Mouse (Mus musculus) lung, adult 18-20 months (tissue): Measurements from ENCODE around the gene Colgalt2.

Source experiments
- DNase-seq, 2 experiments: peaks; one replicate each; pipeline ENCODE4 v3.0.0; 2022; ENCODE audit warnings: mixed read lengths in 2 of 2

Gene Colgalt2

DNA sequence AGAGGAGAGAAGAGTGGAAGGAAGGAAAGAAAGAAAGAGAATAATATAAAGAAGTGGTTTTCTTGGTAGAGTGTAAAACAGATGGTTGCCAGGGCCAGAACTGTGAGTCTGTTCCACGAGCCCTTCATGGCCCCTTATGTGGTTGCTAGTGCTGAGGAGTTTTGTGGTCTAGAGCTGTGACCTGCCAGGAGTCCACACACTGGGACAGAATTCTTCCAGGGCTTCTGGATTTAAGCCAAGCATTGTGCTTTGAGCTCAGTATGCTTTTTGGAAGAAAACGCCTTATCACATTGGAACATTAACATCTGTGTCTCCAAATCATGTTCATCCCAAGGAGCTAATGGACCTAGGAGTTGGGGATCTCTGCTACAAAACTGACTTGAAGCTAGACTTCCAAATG, 97.2 kb downstream of the Colgalt2 start:
- no peak for DNase-seq

GRCm38 (mm10) chr1:152497581-152497980, 98.0 kb downstream of the Colgalt2 start:
- peak; percentile 45 to 71 for DNase-seq

GRCm38 (mm10) chr1:152499802-152500201, 100.2 kb downstream of the Colgalt2 start:
- peak in 1 of 2 experiments; percentile 46 for DNase-seq

- no peak for DNase-seq
These were observed 106.5 kb downstream of the Colgalt2 start for GRCm38 (mm10) chr1:152506175-152506574.

- no peak for DNase-seq
These were observed 107.1 kb downstream of the Colgalt2 start for GRCm38 (mm10) chr1:152506726-152507125.

- no peak for DNase-seq
These were observed 109.0 kb downstream of the Colgalt2 start for GRCm38 (mm10) chr1:152508481-152509220.

DNA sequence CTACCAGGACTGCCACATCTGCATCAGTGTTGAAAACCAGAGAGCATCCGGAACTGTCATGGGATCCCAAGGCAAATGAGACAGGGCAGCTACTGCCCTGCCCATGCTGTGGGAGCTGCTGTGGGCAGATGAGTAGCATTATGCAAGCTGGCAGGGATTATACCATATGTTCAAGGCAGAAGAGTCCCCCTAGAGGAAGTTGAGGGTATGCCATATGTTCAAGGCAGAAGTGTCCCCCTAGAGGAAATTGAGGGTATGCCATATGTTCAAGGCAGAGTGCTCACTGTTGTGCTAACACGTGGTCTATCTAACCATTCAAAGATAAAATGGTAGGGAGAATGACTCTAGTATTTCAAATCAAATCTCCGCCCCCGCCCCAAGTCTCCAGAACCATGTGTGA, 111.6 kb downstream of the Colgalt2 start:
- peak in 1 of 2 experiments; percentile 45 for DNase-seq

DNA sequence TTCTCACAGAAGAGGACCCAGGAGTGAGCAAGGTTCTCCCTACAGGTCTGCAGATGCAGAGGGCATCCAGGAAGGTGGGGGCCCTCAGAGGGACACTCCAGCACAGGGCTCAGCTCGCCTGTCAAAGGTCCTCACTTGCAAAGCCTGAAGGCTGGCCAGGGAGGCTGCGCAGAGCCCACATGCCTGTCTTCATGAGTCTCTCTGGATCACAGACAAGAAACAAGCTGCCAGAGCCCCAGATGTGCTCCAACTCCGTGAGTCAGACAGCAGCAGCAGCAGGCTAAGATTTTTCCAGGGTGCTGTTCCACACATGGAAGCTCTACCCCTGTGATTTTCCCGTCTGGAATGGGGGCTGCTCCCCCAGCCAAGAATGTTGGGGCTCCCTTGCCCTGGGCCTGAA, 114.6 kb downstream of the Colgalt2 start:
- no peak for DNase-seq

GRCm38 (mm10) chr1:152517057-152517570, 117.5 kb downstream of the Colgalt2 start:
- DNase-seq = no peak

- DNase-seq = no peak
These were observed 119.3 kb downstream of the Colgalt2 start for GRCm38 (mm10) chr1:152518971-152519370.

GRCm38 (mm10) chr1:152520798-152521575, 121.4 kb downstream of the Colgalt2 start:
- DNase-seq = peak; percentile 39 to 54

GRCm38 (mm10) chr1:152522226-152522625, 122.6 kb downstream of the Colgalt2 start:
- DNase-seq = no peak

DNA sequence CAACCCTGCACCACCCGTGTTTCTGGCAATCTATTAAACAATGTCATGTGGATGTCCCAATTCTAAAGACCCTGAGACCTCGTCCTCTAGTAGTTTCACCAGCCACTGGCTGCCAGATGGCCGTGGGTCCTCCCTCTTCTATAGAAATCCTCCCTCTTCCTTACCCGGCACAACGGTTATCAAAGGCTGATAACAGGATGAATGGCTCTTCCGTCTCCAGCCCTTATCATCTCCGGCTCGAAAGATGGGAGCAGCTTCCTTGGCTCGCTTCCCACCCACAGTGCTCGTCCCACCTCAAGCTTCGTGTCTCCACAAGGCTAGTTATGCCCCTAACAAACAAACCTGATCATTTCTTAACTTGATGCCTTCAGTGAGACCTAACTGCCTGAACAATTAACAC, 123.7 kb downstream of the Colgalt2 start:
- DNase-seq = no peak

GRCm38 (mm10) chr1:152524098-152524892, 124.7 kb downstream of the Colgalt2 start:
- no peak for DNase-seq

- peak; percentile 67 to 80 for DNase-seq
These were observed 125.5 kb downstream of the Colgalt2 start for GRCm38 (mm10) chr1:152524987-152525648.

DNA sequence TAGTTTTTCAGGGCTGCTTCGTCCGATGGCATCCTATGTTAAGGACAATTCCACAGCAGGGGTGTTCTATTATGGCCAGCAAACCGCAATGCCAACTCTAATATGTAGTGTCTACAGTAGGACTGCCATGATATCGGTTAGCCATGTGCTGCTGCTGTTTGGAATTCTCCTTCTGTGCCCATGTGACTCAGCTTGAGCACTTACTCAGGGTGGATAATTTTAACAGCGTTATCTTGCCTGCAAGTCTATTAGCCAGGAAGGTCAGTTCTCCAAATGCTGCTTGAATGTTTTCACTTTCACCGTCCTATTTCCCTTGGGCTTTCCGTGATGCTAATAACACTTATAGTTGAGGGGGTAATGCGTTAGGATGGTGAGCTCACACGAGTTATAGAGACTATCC, 126.5 kb downstream of the Colgalt2 start:
- no peak for DNase-seq

- DNase-seq = no peak
These were observed 128.6 kb downstream of the Colgalt2 start for GRCm38 (mm10) chr1:152528214-152528613.

DNA sequence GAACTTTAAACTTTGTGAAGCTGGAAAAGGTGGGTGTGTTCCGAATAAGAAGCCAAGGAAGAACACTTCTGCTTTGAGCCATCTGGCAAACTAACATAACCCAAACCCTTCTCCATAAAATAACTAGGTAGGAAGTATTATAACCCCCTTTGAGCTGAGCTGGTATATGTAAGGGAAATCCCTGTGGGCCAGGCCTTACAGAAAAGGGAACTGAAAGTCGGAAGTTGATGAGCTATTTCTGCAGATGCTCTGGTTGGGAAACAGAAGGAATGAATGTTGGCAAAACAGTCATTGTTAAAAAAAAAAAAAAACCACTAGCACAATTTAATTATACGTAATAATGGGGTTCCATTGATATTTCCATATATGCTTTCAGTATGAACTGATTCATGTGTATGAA, 129.1 kb downstream of the Colgalt2 start:
- DNase-seq = no peak

- peak in 1 of 2 experiments; percentile 25 for DNase-seq
These were observed 131.9 kb downstream of the Colgalt2 start for GRCm38 (mm10) chr1:152531498-152531897.

DNA sequence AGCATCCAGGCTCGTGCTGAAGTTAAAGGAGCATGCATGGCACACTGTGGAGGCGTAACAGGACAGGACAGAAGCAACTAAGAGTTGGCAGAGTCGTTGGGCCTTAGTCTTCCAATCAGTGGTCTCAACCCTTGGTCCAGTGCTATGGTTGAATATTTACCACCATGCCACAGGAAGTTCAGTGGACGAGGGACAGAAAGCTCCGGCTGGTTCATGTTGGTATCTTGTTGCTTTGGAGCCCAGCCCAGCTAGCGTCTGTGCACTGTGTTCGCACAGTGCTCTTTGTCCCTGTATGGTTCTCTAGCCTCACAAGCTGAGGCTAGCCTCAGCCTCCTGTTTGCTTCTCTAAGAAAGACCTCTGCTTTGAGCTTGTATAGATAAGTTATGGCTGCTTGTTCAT, 134.9 kb downstream of the Colgalt2 start:
- no peak for DNase-seq

DNA sequence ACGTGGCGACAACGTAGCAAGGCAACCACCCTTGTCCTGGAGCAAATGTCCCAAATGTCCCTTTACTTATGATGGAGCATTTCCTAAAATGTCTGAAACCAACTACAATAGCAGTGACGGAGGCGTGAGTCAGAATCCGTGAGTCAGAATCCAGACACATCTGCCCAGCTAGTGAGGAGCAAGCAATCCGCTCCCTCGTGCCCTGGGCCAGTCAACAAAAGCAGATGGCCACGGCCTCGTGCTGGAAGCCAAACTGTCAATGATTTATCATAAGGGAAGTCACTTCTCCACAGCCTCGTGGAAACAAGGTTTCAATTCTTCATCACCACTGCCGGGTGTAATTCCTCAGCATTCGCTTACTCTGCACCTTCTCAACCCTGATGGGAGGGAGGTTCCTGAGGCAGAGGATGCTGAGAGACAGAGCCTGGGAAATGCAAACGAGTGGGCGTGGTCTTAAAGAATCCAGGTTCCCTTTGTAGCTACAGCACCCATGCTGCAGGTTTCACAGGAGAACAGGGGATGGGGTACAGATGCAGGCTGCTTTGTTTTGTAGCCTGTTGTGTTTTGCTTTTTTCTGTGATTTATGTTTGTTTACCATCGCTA, 136.9 kb downstream of the Colgalt2 start:
- DNase-seq = no peak

- no peak for DNase-seq
These were observed 137.6 kb downstream of the Colgalt2 start for GRCm38 (mm10) chr1:152537186-152537585.
